8 mouse cellular contexts compared by ENCODE assay signal in genomic region chr11:76739125-76739524, GRCm38 (mm10). TPM values are rescaled to one million over a fixed set of nuclear protein-coding genes. Genes with fewer than 3 reads are reported as not detected.
DNase-seq lines count a peak whose midpoint lies in the region; ATAC-seq and TF ChIP-seq lines count a peak whose summit lies in the region.

No protein-coding gene starts in this region.

- no peaks in the 10 kb centered on the region for H3K9me3 ChIP-seq in heart, postnatal 0 days (replicated peaks; ENCODE audit: control insufficient read depth, low read length)
- H3K9me3 ChIP-seq in MEL (replicated peaks; ENCODE audit: insufficient read depth, low read length) = no peaks in the 10 kb centered on the region
- no peaks in the 10 kb centered on the region for H3K9me3 ChIP-seq in limb, embryonic 10.5 days (replicated peaks)
- no peaks in the 10 kb centered on the region for H3K9me3 ChIP-seq in neural tube, embryonic 15.5 days (replicated peaks)
- H3K9me3 ChIP-seq in heart, embryonic 11.5 days (replicated peaks; ENCODE audit: control insufficient read depth, low read length) = no peaks in the 10 kb centered on the region

- 0 out of 2 replicates have a peak, but pooled peaks cover 3% of the 10 kb centered on the region for H3K4me1 ChIP-seq in heart, postnatal 0 days (ENCODE audit: control insufficient read depth, insufficient read depth)
- peaks cover 7 to 10% of the 10 kb centered on the region in 2 experiments for H3K4me1 ChIP-seq in MEL (ENCODE audit: control insufficient read depth in 1 of 2, insufficient read depth in 2 of 2, low read length in 2 of 2)
- no peaks in the 10 kb centered on the region for H3K4me1 ChIP-seq in limb, embryonic 10.5 days
- no peaks in the 10 kb centered on the region for H3K4me1 ChIP-seq in neural tube, embryonic 15.5 days
- H3K4me1 ChIP-seq in heart, embryonic 11.5 days (ENCODE audit: control insufficient read depth, insufficient read depth, low read length) = no peaks in the 10 kb centered on the region

- TF ChIP-seq POLR2A in MEL (IDR thresholded peaks at IDR 0.05; ENCODE audit: control insufficient read depth in 1 of 2, insufficient read depth in 1 of 2, low read depth in 1 of 2, low read length in 2 of 2, poor library complexity in 1 of 2) = no peak

- WGBS in heart, postnatal 0 days = 74% methylated on average over 6 of the region's 6 CpGs
- WGBS in limb, embryonic 10.5 days = 73% methylated on average over 6 of the region's 6 CpGs
- 65% methylated on average over 6 of the region's 6 CpGs for WGBS in neural tube, embryonic 15.5 days
- WGBS in heart, embryonic 11.5 days (ENCODE audit: insufficient replicate concordance) = 64% methylated on average over 6 of the region's 6 CpGs

- peak; percentile 4; the same call in 1 of the 2 replicates for TF ChIP-seq RAD21 in MEL (IDR thresholded peaks at IDR 0.05; ENCODE audit: low read depth, low read length)

- no peak overlapping the region for H3K27ac ChIP-seq in heart, postnatal 0 days (ENCODE audit: low read depth)
- no peak overlapping the region for H3K27ac ChIP-seq in MEL (ENCODE audit: control insufficient read depth, low read depth, low read length)
- H3K27ac ChIP-seq in limb, embryonic 10.5 days = no peak overlapping the region
- H3K27ac ChIP-seq in neural tube, embryonic 15.5 days (replicated peaks) = no peak overlapping the region
- no peak overlapping the region for H3K27ac ChIP-seq in heart, embryonic 11.5 days (ENCODE audit: low read depth, low read length)

- H3K79me2 ChIP-seq in MEL (ENCODE audit: control insufficient read depth, insufficient read depth, low read length, poor library complexity) = no peaks in the 10 kb centered on the region

- no peak overlapping the region for H3K9ac ChIP-seq in heart, postnatal 0 days (replicated peaks; ENCODE audit: low read depth, low read length)
- H3K9ac ChIP-seq in MEL (ENCODE audit: control insufficient read depth, low read depth, low read length, poor library complexity, severe bottlenecking) = no peak overlapping the region
- H3K9ac ChIP-seq in neural tube, embryonic 15.5 days (replicated peaks) = no peak overlapping the region
- H3K9ac ChIP-seq in heart, embryonic 11.5 days (ENCODE audit: low read depth, low read length) = no peak overlapping the region

- no peak overlapping the region for H3K4me3 ChIP-seq in heart, postnatal 0 days (ENCODE audit: low read depth, low read length)
- no peak overlapping the region for H3K4me3 ChIP-seq in MEL (ENCODE audit: control insufficient read depth in 1 of 2, insufficient read depth in 1 of 2, low read depth in 2 of 2, low read length in 2 of 2)
- no peak overlapping the region for H3K4me3 ChIP-seq in limb, embryonic 10.5 days
- H3K4me3 ChIP-seq in neural tube, embryonic 15.5 days (replicated peaks) = no peak overlapping the region
- H3K4me3 ChIP-seq in heart, embryonic 11.5 days (ENCODE audit: low read depth, low read length) = no peak overlapping the region

- H3K27me3 ChIP-seq in heart, postnatal 0 days (ENCODE audit: control insufficient read depth, insufficient read depth, low read length) = no peaks in the 10 kb centered on the region
- H3K27me3 ChIP-seq in MEL (ENCODE audit: control insufficient read depth in 1 of 2, insufficient read depth in 2 of 2, low read length in 2 of 2) = no peaks in the 10 kb centered on the region
- H3K27me3 ChIP-seq in limb, embryonic 10.5 days (ENCODE audit: low read depth, poor library complexity, severe bottlenecking) = no peaks in the 10 kb centered on the region
- H3K27me3 ChIP-seq in neural tube, embryonic 15.5 days (replicated peaks) = no peaks in the 10 kb centered on the region
- no peaks in the 10 kb centered on the region for H3K27me3 ChIP-seq in heart, embryonic 11.5 days (ENCODE audit: control insufficient read depth, insufficient read depth, low read length)

- peak; percentile 31 for TF ChIP-seq CTCF in heart, postnatal 0 days (IDR thresholded peaks at IDR 0.05; ENCODE audit: low read depth)
- TF ChIP-seq CTCF in MEL (IDR thresholded peaks at IDR 0.05 in 2 of 3, conservative IDR thresholded peaks at IDR 0.05 in 1 of 3; ENCODE audit: control insufficient read depth in 1 of 3, insufficient read depth in 1 of 3, low read depth in 2 of 3, low read length in 3 of 3, poor library complexity in 1 of 3, severe bottlenecking in 1 of 3) = peak; percentile 61 to 73 (median 61)

- no peak for TF ChIP-seq EP300 in heart, postnatal 0 days (IDR thresholded peaks at IDR 0.05; ENCODE audit: low read depth)
- no peak for TF ChIP-seq EP300 in MEL (IDR thresholded peaks at IDR 0.05; ENCODE audit: low read depth in 1 of 2, low read length in 2 of 2)

- peaks cover 47% of the 10 kb centered on the region for H3K36me3 ChIP-seq in heart, postnatal 0 days (replicated peaks; ENCODE audit: control insufficient read depth, insufficient read depth, low read length)
- H3K36me3 ChIP-seq in MEL (ENCODE audit: control insufficient read depth in 1 of 2, insufficient read depth in 2 of 2, low read length in 2 of 2) = peaks cover 16 to 31% of the 10 kb centered on the region in 2 experiments
- peaks cover 72% of the 10 kb centered on the region for H3K36me3 ChIP-seq in limb, embryonic 10.5 days
- H3K36me3 ChIP-seq in neural tube, embryonic 15.5 days = peaks cover 24% of the 10 kb centered on the region
- H3K36me3 ChIP-seq in heart, embryonic 11.5 days (ENCODE audit: control insufficient read depth, insufficient read depth, low read length) = peaks cover 13% of the 10 kb centered on the region

- no peak overlapping the region for H3K4me2 ChIP-seq in heart, postnatal 0 days (ENCODE audit: low read depth, low read length)
- no peak overlapping the region for H3K4me2 ChIP-seq in neural tube, embryonic 15.5 days
- H3K4me2 ChIP-seq in heart, embryonic 11.5 days = no peak overlapping the region

- no peak for ATAC-seq in heart, postnatal 0 days (ENCODE audit: insufficient read depth, low read depth)
- ATAC-seq in neural tube, embryonic 15.5 days (ENCODE audit: low FRiP score) = no peak
- ATAC-seq in heart, embryonic 11.5 days (replicated peaks; ENCODE audit: insufficient number of reproducible peaks, low FRiP score, low TSS enrichment) = no peak

- DNase-seq in heart, postnatal 0 days (ENCODE audit: low spot score) = no peak
- no peak for DNase-seq in heart, adult 8-10 months (ENCODE audit: low spot score)
- DNase-seq in 3T3-L1 (ENCODE audit: low read depth, low spot score) (peak; percentile 35), MEL (ENCODE audit: low read depth, low spot score) (peak; percentile 67)
- peak; percentile 49 for DNase-seq in limb, embryonic 10.5 days (ENCODE audit: low spot score)
- no peak for DNase-seq in frontal cortex, postnatal 10 days (ENCODE audit: low spot score in 2 of 2)

TF ChIP-seq in MEL, 35 proteins besides CTCF, POLR2A, EP300 and RAD21:
- peak; percentile 46 for TF ChIP-seq SMC3 (IDR thresholded peaks at IDR 0.05; ENCODE audit: low read depth, low read length)
- TF ChIP-seq MEF2A (IDR thresholded peaks at IDR 0.05; ENCODE audit: extremely low read depth, insufficient replicate concordance, low read depth, low read length, poor library complexity, severe bottlenecking) = no peak

RNA-seq across cellular contexts. Expression of gene Gosr1, which starts 24.3 kb away (rescaled TPM):
- 15.3 and 35.4 TPM in 2 replicates for total RNA-seq in heart, postnatal 0 days (2014; rRNA removed; ENCODE audit: low replicate concordance)
- polyA plus RNA-seq in heart, postnatal 0 days (2015; fragmentation: Nextera tagmentation; extraction: Ambion mirVana) = 15.4 and 16.8 TPM in 2 replicates
- total RNA-seq in heart, adult 8-10 months (2022) = 10 to 100 TPM; 23.6 to 32.6 (median 27.9) TPM
- total RNA-seq in MEL (2012; rRNA removed) = 18.3 and 23.1 TPM in 2 replicates
- polyA plus RNA-seq in MEL (2012; ENCODE audit: insufficient read depth in 1 of 2, insufficient read length in 2 of 2, low read depth in 1 of 2, low replicate concordance in 2 of 2, missing spikeins in 1 of 2) = 10 to 100 TPM in 1 of 2 experiments, not detected in 1; 25.8 TPM
- polyA plus RNA-seq in limb, embryonic 10.5 days (2016; fragmentation: Nextera tagmentation; extraction: Ambion mirVana) = 21.3 and 21.7 TPM in 2 replicates
- 22.8 and 23.1 TPM in 2 replicates for polyA plus RNA-seq in neural tube, embryonic 15.5 days (2015; fragmentation: Nextera tagmentation; extraction: Ambion mirVana)
- 23.6 and 26.5 TPM in 2 replicates for polyA plus RNA-seq in heart, embryonic 11.5 days (2014; fragmentation: Nextera tagmentation; extraction: Ambion mirVana)

RNA-seq across cellular contexts. Expression of gene Trarg1, which starts 59.5 kb away (rescaled TPM):
- 0.46 and 0.50 TPM in 2 replicates for total RNA-seq in heart, postnatal 0 days (2014; rRNA removed; ENCODE audit: low replicate concordance)
- 0.82 and 0.92 TPM in 2 replicates for polyA plus RNA-seq in heart, postnatal 0 days (2015; fragmentation: Nextera tagmentation; extraction: Ambion mirVana)
- 1 to 10 TPM; 2.6 to 3.6 (median 3.1) TPM for total RNA-seq in heart, adult 8-10 months (2022)
- total RNA-seq in MEL (2012; rRNA removed) = not detected in 2 replicates
- polyA plus RNA-seq in MEL (2012; ENCODE audit: insufficient read depth in 1 of 2, insufficient read length in 2 of 2, low read depth in 1 of 2, low replicate concordance in 2 of 2, missing spikeins in 1 of 2) = not detected
- 0.04 and 0.09 TPM in 2 replicates for polyA plus RNA-seq in limb, embryonic 10.5 days (2016; fragmentation: Nextera tagmentation; extraction: Ambion mirVana)
- polyA plus RNA-seq in neural tube, embryonic 15.5 days (2015; fragmentation: Nextera tagmentation; extraction: Ambion mirVana) = 5.5 and 7.7 TPM in 2 replicates
- polyA plus RNA-seq in heart, embryonic 11.5 days (2014; fragmentation: Nextera tagmentation; extraction: Ambion mirVana) = 0.07 TPM in 1 of 2 replicates, not detected in the other

Comparison
In these comparisons a context has a peak if more than half of its experiments do, and no peak if none do; other contexts are left out.
1. DNase-seq: peak in 3T3-L1 (single experiment), MEL (single experiment) and limb, embryonic 10.5 days (single experiment); none in heart, postnatal 0 days (single experiment), heart, adult 8-10 months (single experiment) and frontal cortex, postnatal 10 days (0 of 2).